Mouse (Mus musculus) thymus, adult 2 months (tissue): Measurements from ENCODE around the gene E2f6. TPM values are rescaled to one million over a fixed set of nuclear protein-coding genes. Genes with fewer than 3 reads are reported as not detected.

Experiments
- DNase-seq: peaks from one replicate; pipeline ENCODE4 v3.0.0; 2021
- H3K27ac ChIP-seq: fragments of 200-500 bp; 2 replicates; pipeline ENCODE4 v1.5.1; 2012; ENCODE audit warnings: low read length, control low read depth; ENCODE audit not compliant: control insufficient read depth, insufficient read depth
- H3K27me3 ChIP-seq: fragments of 200-500 bp; 2 replicates; pipeline ENCODE4 v1.6.1; 2012; ENCODE audit warnings: mild to moderate bottlenecking, low read length, moderate library complexity, mixed read lengths; ENCODE audit not compliant: control insufficient read depth, insufficient read depth
- H3K36me3 ChIP-seq: fragments of 200-500 bp; 2 replicates; pipeline ENCODE4 v1.6.1; 2012; ENCODE audit warnings: mild to moderate bottlenecking, low read length, moderate library complexity; ENCODE audit not compliant: control insufficient read depth, insufficient read depth
- H3K4me1 ChIP-seq: fragments of 200-500 bp; replicated peaks from 2 replicates; pipeline ENCODE4 v1.6.1; 2012; ENCODE audit warnings: low read length; ENCODE audit not compliant: control insufficient read depth, insufficient read depth
- H3K4me3 ChIP-seq: fragments of 200-500 bp; 2 replicates; pipeline ENCODE4 v1.5.1; 2012; ENCODE audit warnings: mild to moderate bottlenecking, low read length, control low read depth, moderate library complexity; ENCODE audit not compliant: control insufficient read depth, insufficient read depth
- CTCF ChIP-seq: fragments of 200-500 bp; IDR thresholded peaks from 2 replicates; pipeline ENCODE4 v1.5.1; 2012; ENCODE audit warnings: mild to moderate bottlenecking, control low read depth, low read length, moderate library complexity, borderline replicate concordance; ENCODE audit not compliant: control insufficient read depth, poor library complexity, insufficient read depth; ENCODE audit errors: extremely low read depth
- POLR2A ChIP-seq: fragments of 200-500 bp; IDR thresholded peaks from 2 replicates; pipeline ENCODE4 v1.6.1; 2012; ENCODE audit warnings: mild to moderate bottlenecking, low read length, control low read depth, moderate library complexity; ENCODE audit not compliant: control insufficient read depth, poor library complexity, insufficient read depth; ENCODE audit errors: extremely low read depth
- WGBS: fragments of 180-500 bp; shearing (Covaris S2); methylation state at CpG from one replicate; pipeline ENCODE4 v1.1.7; 2018; 5-methylcytosine and 5-hydroxymethylcytosine counted together
- polyA plus RNA-seq: library from polyadenylated mRNA; depleted of rRNA; stranded (reverse); fragments of >200 nt; gene quantifications from 2 replicates; pipeline ENCODE4 v1.2.3, GENCODE M21; 2012

The E2f6 gene
- polyA plus RNA-seq, 1 experiment = 19.9 TPM

- no peaks in the 10 kb centered on the region for H3K36me3 ChIP-seq
- no peak overlapping the region for H3K27ac ChIP-seq
- WGBS = 21% methylated on average over 4 of the region's 4 CpGs
- H3K27me3 ChIP-seq = no peaks in the 10 kb centered on the region
- H3K4me3 ChIP-seq = no peak overlapping the region
- no peak for DNase-seq
- H3K4me1 ChIP-seq = peaks cover 12% of the 10 kb centered on the region; the same call in 1 of the 2 replicates
- TF ChIP-seq POLR2A (no peak), CTCF (no peak)
These were observed 64.5 kb downstream of the E2f6 start for GRCm38 (mm10) chr12:16875269-16875668.

GRCm38 (mm10) chr12:16875678-16876077 is 64.9 kb downstream of the E2f6 start:
- H3K27ac ChIP-seq = no peak overlapping the region
- WGBS = 41% methylated on average over 7 of the region's 7 CpGs
- H3K36me3 ChIP-seq = no peaks in the 10 kb centered on the region
- H3K27me3 ChIP-seq = no peaks in the 10 kb centered on the region
- DNase-seq = no peak
- peaks cover 8% of the 10 kb centered on the region; the same call in 1 of the 2 replicates for H3K4me1 ChIP-seq
- no peak overlapping the region for H3K4me3 ChIP-seq
- TF ChIP-seq CTCF = no peak
- no peak for TF ChIP-seq POLR2A

GRCm38 (mm10) chr12:16876667-16877066 is 65.9 kb downstream of the E2f6 start:
- Histone ChIP-seq H3K27me3 (no peaks in the 10 kb centered on the region), H3K4me1 (peaks cover 8% of the 10 kb centered on the region; the same call in 1 of the 2 replicates), H3K4me3 (no peak overlapping the region), H3K27ac (no peak overlapping the region), H3K36me3 (no peaks in the 10 kb centered on the region)
- 81% methylated on average over 3 of the region's 3 CpGs for WGBS
- TF ChIP-seq CTCF = no peak
- TF ChIP-seq POLR2A = no peak
- no peak for DNase-seq

GRCm38 (mm10) chr12:16877141-16877540 is 66.4 kb downstream of the E2f6 start:
- WGBS = 86% methylated on average over 5 of the region's 5 CpGs
- peaks cover 8% of the 10 kb centered on the region; the same call in 1 of the 2 replicates for H3K4me1 ChIP-seq
- no peaks in the 10 kb centered on the region for H3K27me3 ChIP-seq
- no peak overlapping the region for H3K27ac ChIP-seq
- no peak for DNase-seq
- no peaks in the 10 kb centered on the region for H3K36me3 ChIP-seq
- no peak overlapping the region for H3K4me3 ChIP-seq
- TF ChIP-seq POLR2A = no peak
- TF ChIP-seq CTCF = no peak

GRCm38 (mm10) chr12:16877679-16878078 is 66.9 kb downstream of the E2f6 start:
- WGBS = 83% methylated on average over 1 of the region's 1 CpGs
- DNase-seq = no peak
- Histone ChIP-seq H3K4me3 (no peak overlapping the region), H3K4me1 (peaks cover 8% of the 10 kb centered on the region; the same call in 1 of the 2 replicates), H3K27me3 (no peaks in the 10 kb centered on the region), H3K36me3 (no peaks in the 10 kb centered on the region), H3K27ac (no peak overlapping the region)
- no peak for TF ChIP-seq POLR2A
- TF ChIP-seq CTCF = no peak

GRCm38 (mm10) chr12:16879369-16879768 is 68.6 kb downstream of the E2f6 start:
- TF ChIP-seq POLR2A = no peak
- TF ChIP-seq CTCF = no peak
- Histone ChIP-seq H3K36me3 (no peaks in the 10 kb centered on the region), H3K4me3 (no peak overlapping the region), H3K27ac (no peak overlapping the region), H3K4me1 (peaks cover 1% of the 10 kb centered on the region; the same call in 1 of the 2 replicates), H3K27me3 (no peaks in the 10 kb centered on the region)
- 55% methylated on average over 1 of the region's 1 CpGs for WGBS
- no peak for DNase-seq

GRCm38 (mm10) chr12:16880077-16880476 is 69.3 kb downstream of the E2f6 start:
- Histone ChIP-seq H3K27ac (no peak overlapping the region), H3K27me3 (no peaks in the 10 kb centered on the region), H3K4me3 (no peak overlapping the region), H3K36me3 (no peaks in the 10 kb centered on the region), H3K4me1 (no peaks in the 10 kb centered on the region)
- WGBS = 97% methylated on average over 4 of the region's 4 CpGs
- no peak for DNase-seq
- TF ChIP-seq CTCF = no peak
- TF ChIP-seq POLR2A = no peak
